Mouse (Mus musculus) kidney, adult 2 months (tissue): ENCODE data around the gene Traf3ip1.

Source experiments
- CTCF ChIP-seq: fragments of 200-500 bp; conservative IDR thresholded peaks from 2 replicates; pipeline ENCODE4 v1.5.1; 2011; ENCODE audit warnings: low read depth, mild to moderate bottlenecking, control low read depth, low read length, moderate library complexity, mixed read lengths; ENCODE audit not compliant: insufficient read depth, insufficient read length
- POLR2A ChIP-seq: fragments of 200-500 bp; IDR thresholded peaks from one replicate; pipeline ENCODE4 v1.6.1; 2011; ENCODE audit warnings: low read depth, low read length, control low read depth

DNA sequence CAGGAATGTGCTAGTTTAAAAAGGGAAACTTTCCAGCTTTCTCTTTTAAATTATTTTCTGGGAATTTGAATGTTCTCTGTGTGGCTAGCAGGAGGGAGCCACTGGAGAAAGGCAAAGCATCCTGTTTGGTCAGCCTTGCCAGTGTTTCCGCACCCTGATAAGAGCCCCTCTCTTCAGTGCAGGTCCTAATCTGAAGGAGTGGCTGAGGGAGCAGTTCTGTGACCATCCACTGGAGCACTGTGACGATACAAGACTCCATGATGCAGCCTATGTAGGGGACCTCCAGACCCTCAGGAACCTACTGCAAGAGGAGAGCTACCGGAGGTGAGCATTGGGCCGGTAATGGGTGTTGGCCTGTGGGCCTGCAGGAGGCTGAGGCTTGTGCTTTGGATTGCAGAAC, 49.5 kb downstream of the Traf3ip1 start:
- TF ChIP-seq CTCF (no peak), POLR2A (no peak)
